Mouse (Mus musculus) lung, postnatal 25 days (tissue): ENCODE measurements around the gene Pik3r6.

Source experiments
- DNase-seq: peaks from one replicate; pipeline ENCODE4 v3.0.0; 2022; ENCODE audit warnings: low spot score

The Pik3r6 gene

GRCm38 (mm10) chr11:68536026-68536425, 33.2 kb downstream of the Pik3r6 start:
- no peak for DNase-seq

GRCm38 (mm10) chr11:68536465-68536864, 33.6 kb downstream of the Pik3r6 start:
- no peak for DNase-seq

- no peak for DNase-seq
Measured at GRCm38 (mm10) chr11:68539621-68540020, 36.8 kb downstream of the Pik3r6 start.

GRCm38 (mm10) chr11:68544554-68544953, 41.7 kb downstream of the Pik3r6 start:
- no peak for DNase-seq

GRCm38 (mm10) chr11:68545172-68545571, 42.4 kb downstream of the Pik3r6 start:
- DNase-seq, result no peak

GRCm38 (mm10) chr11:68545682-68546222, 42.9 kb downstream of the Pik3r6 start:
- DNase-seq, result no peak

GRCm38 (mm10) chr11:68547484-68547883, 44.7 kb downstream of the Pik3r6 start:
- DNase-seq, result peak; percentile 22

GRCm38 (mm10) chr11:68549597-68549996, 46.8 kb downstream of the Pik3r6 start:
- no peak for DNase-seq

- peak; percentile 9 for DNase-seq
Measured at GRCm38 (mm10) chr11:68550358-68550757, 47.5 kb downstream of the Pik3r6 start.

GRCm38 (mm10) chr11:68553981-68554471, 51.2 kb downstream of the Pik3r6 start:
- DNase-seq, result peak; percentile 38

GRCm38 (mm10) chr11:68555918-68556584, 53.2 kb downstream of the Pik3r6 start, which contains the start of gene Mfsd6l:
Gene Mfsd6l (plus strand): TSS chr11:68556186.
- peak; percentile 88 for DNase-seq

GRCm38 (mm10) chr11:68559546-68559945, 56.7 kb downstream of the Pik3r6 start:
- DNase-seq, result no peak

GRCm38 (mm10) chr11:68561957-68562950, 59.4 kb downstream of the Pik3r6 start:
- DNase-seq, result no peak

GRCm38 (mm10) chr11:68564356-68565031, 61.7 kb downstream of the Pik3r6 start:
- DNase-seq, result no peak

- no peak for DNase-seq
Measured at GRCm38 (mm10) chr11:68565032-68565429, 62.2 kb downstream of the Pik3r6 start.

- DNase-seq, result peak; percentile 66
Measured at GRCm38 (mm10) chr11:68566447-68567059, 63.7 kb downstream of the Pik3r6 start.

- DNase-seq, result peak; percentile 26
Measured at GRCm38 (mm10) chr11:68570861-68571260, 68.0 kb downstream of the Pik3r6 start.

- DNase-seq, result no peak
Measured at GRCm38 (mm10) chr11:68577076-68577475, 74.3 kb downstream of the Pik3r6 start.

- no peak for DNase-seq
Measured at GRCm38 (mm10) chr11:68579462-68579881, 76.7 kb downstream of the Pik3r6 start.

GRCm38 (mm10) chr11:68580566-68580965, 77.7 kb downstream of the Pik3r6 start:
- no peak for DNase-seq

GRCm38 (mm10) chr11:68583225-68583624, 80.4 kb downstream of the Pik3r6 start:
- DNase-seq, result no peak
